Mouse (Mus musculus): ENCODE results near the gene Hacd1. TPM values are rescaled to one million over a fixed set of nuclear protein-coding genes. Genes with fewer than 3 reads are reported as not detected.

The Hacd1 gene
- polyA plus RNA-seq, 1 experiment, result 71.4 TPM

DNA sequence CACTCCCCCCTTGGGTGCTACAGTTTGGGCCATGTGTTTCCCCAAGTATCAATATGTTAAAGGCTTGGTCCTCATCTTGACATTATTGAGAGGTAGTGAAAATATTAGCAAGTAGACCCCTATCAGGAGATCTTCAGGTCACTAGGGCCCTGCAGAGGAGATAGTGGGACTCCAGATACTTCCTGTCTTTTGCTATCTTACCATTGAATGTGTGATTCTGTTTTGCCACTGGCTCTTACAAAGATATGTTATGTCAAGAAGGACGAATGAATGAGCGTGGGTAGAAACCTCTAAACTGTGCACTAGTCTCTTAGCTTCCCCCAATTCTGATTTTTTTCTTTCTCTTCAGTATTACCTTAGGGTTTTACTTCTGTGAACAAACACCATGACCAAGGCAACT, 13.1 kb upstream of the Hacd1 start:
- TF ChIP-seq POLR2A (IDR thresholded peaks at IDR 0.05; ENCODE audit: low read depth, low read length), result no peak
- no peak for TF ChIP-seq CTCF (IDR thresholded peaks at IDR 0.05; ENCODE audit: borderline replicate concordance, insufficient read depth, low read length)
- no peak overlapping the region for H3K4me3 ChIP-seq (ENCODE audit: insufficient read depth, low read length)
- H3K4me1 ChIP-seq (ENCODE audit: control insufficient read depth, insufficient read depth, low read length), result peaks cover 4% of the 10 kb centered on the region; the same call in 1 of the 2 replicates
- no peak overlapping the region for H3K27ac ChIP-seq (ENCODE audit: insufficient read depth, low read length)

DNA sequence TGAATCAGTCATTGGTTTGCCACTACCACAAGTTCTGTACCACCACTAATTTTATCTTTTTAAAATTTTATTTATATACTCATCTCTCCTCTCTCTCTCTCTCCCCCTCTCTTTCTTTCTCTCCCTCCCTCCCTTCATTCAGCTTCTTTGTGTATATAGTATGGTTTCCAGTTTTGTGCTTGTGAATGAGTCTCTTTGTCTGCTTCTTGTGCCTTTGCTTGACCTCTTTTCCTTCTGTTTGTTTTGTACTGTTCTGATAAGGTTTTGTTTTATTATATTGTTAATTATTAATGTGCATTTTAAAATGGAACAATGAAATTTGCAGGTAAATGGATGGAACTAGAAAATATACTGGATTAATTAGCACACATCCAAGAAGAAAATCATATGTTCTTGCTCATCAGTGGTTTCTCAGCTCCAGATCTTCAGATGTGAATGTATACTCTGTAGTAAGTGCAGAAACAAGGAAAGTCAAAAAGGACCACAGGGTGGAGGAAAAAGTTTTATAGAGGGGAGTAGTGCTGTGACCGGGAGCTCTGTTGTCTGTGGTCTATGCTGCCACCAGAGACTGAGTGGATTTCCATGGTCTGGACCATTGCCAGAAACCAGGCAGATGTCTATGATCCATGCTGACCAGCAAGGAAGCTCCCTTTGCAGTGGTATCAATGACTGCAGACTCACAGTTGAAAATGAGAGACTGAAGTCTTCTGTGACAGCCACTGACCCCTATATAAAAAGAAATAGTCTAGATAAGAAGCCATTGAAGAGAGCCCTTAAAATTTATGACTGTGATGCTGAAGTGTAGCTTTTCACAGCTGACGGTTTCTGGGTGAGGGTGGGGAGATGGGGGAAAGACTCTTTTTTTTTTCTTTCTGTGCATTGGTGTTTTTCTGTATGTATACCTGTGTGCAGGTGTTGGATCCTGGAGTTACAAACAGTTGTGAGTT, 10.0 kb upstream of the Hacd1 start:
- H3K27ac ChIP-seq (ENCODE audit: insufficient read depth, low read length), result no peak overlapping the region
- peaks cover 4% of the 10 kb centered on the region; the same call in 1 of the 2 replicates for H3K4me1 ChIP-seq (ENCODE audit: control insufficient read depth, insufficient read depth, low read length)
- TF ChIP-seq POLR2A (IDR thresholded peaks at IDR 0.05; ENCODE audit: low read depth, low read length) (no peak), CTCF (IDR thresholded peaks at IDR 0.05; ENCODE audit: borderline replicate concordance, insufficient read depth, low read length) (no peak)
- H3K4me3 ChIP-seq (ENCODE audit: insufficient read depth, low read length), result no peak overlapping the region

DNA sequence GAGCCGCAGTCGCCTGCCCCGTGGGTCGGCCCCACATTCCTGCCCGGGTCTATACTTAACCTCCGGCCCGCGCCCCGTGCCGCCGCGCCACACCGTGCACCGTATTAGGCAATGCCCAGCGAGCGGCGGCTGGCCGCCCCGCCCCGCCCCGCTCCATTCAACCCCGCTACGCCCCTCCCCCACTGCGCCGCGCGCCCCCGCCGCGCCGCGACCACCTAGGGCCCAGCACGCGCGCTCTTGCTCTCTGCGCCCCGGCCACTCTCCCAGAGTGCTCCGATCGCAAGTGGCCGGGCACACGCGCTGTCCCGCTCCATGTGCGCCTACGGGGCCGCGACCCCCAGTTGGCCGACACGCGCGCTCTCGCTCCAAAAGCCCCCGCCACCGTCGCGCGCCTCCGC, 768 bp downstream of the Hacd1 start:
- H3K4me1 ChIP-seq (ENCODE audit: control insufficient read depth, insufficient read depth, low read length), result peaks cover 5% of the 10 kb centered on the region; the same call in 1 of the 2 replicates
- peak overlapping the region; percentile 50; the same call in 1 of the 2 replicates for H3K27ac ChIP-seq (ENCODE audit: insufficient read depth, low read length)
- no peak for TF ChIP-seq CTCF (IDR thresholded peaks at IDR 0.05; ENCODE audit: borderline replicate concordance, insufficient read depth, low read length)
- TF ChIP-seq POLR2A (IDR thresholded peaks at IDR 0.05; ENCODE audit: low read depth, low read length), result no peak; the same call in 1 of the 2 replicates
- H3K4me3 ChIP-seq (ENCODE audit: insufficient read depth, low read length), result peak overlapping the region; percentile 94

DNA sequence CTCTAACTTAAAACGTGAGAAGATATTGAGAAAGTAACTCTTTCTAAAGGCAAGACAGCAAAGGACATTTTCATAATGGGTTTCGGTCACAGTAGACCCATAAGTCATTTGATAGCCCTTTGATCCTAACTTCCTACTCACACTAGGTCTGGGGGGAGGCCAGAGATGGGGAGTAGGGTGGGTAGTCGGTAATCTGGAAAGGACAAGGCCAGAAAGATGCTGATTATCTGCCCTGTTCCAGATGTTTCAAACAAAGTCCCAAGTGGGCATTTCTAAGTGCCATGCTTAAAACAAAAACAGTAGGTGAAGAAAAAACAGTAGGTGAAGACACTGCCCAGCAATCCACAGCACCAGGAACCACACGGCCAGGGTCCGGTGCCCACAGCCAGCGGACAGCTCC, 1.2 kb downstream of the Hacd1 start:
- peak overlapping the region; percentile 94 for H3K4me3 ChIP-seq (ENCODE audit: insufficient read depth, low read length)
- TF ChIP-seq CTCF (IDR thresholded peaks at IDR 0.05; ENCODE audit: borderline replicate concordance, insufficient read depth, low read length) (no peak), POLR2A (IDR thresholded peaks at IDR 0.05; ENCODE audit: low read depth, low read length) (0 out of 2 replicates have a peak, but pooled peaks have one; percentile 14)
- H3K27ac ChIP-seq (ENCODE audit: insufficient read depth, low read length), result peak overlapping the region; percentile 38; the same call in 1 of the 2 replicates
- H3K4me1 ChIP-seq (ENCODE audit: control insufficient read depth, insufficient read depth, low read length), result peaks cover 5% of the 10 kb centered on the region; the same call in 1 of the 2 replicates

DNA sequence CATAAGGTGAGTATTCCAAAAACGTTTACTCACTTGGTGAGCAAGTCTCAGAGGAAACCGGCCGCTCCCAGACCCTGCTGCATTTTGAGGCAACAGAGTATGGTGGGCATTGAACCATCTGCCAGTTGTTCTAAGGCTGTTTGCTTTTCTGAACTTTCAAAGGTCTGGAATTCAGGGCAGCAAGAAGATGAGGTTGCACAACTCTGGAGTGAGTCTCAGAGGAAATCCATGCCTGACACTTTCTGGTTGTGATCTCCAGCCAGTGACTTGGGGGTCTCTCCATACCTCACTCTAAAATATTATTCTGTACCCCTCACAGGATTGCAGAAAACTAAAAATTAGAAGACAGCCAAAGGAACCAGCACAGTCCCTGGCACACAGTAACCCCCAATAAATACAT, 1.8 kb downstream of the Hacd1 start:
- peaks cover 5% of the 10 kb centered on the region; the same call in 1 of the 2 replicates for H3K4me1 ChIP-seq (ENCODE audit: control insufficient read depth, insufficient read depth, low read length)
- no peak overlapping the region for H3K27ac ChIP-seq (ENCODE audit: insufficient read depth, low read length)
- TF ChIP-seq POLR2A (IDR thresholded peaks at IDR 0.05; ENCODE audit: low read depth, low read length), result no peak
- TF ChIP-seq CTCF (IDR thresholded peaks at IDR 0.05; ENCODE audit: borderline replicate concordance, insufficient read depth, low read length), result no peak
- H3K4me3 ChIP-seq (ENCODE audit: insufficient read depth, low read length), result peak overlapping the region; percentile 30

DNA sequence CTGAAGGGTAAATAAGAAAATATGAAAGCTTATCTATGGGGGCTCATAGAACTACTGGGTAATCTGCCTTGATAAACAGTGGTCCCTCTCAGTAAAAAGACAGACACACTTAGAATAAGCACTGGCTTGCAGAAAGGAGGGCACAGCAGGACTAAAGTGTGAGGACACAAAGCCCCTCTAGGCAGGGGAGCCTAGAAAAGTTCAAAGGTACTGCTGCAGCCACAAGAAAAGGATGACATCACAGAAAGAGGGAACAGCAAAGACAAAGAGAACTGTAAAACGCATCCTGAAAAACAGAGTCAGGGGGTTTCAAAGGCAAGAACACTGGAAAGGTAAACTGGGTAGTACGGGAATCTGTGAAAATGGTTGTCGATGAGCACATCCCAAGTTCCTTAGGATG, 2.3 kb downstream of the Hacd1 start:
- TF ChIP-seq CTCF (IDR thresholded peaks at IDR 0.05; ENCODE audit: borderline replicate concordance, insufficient read depth, low read length) (no peak), POLR2A (IDR thresholded peaks at IDR 0.05; ENCODE audit: low read depth, low read length) (no peak)
- no peak overlapping the region for H3K27ac ChIP-seq (ENCODE audit: insufficient read depth, low read length)
- peak overlapping the region; percentile 9; the same call in 1 of the 2 replicates for H3K4me3 ChIP-seq (ENCODE audit: insufficient read depth, low read length)
- peaks cover 5% of the 10 kb centered on the region; the same call in 1 of the 2 replicates for H3K4me1 ChIP-seq (ENCODE audit: control insufficient read depth, insufficient read depth, low read length)

DNA sequence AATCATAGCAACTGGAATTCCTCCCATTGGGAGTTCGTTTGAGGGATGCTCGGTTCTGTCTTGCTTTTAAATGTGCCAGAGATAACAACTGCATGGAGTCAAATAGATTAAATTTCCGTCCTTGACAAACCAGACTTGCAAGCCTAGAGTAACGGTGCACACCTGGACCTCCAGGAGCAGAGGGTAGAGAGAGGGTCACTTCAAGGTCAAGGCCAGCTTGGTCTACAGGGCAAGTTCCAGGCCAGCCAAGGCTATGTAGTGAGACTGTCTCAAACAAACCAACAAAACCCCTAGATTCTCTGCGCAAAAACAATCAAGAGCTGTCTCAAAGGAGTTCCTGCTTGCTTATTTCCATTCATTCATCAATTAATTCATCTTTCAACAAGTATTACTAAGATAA, 7.1 kb downstream of the Hacd1 start:
- H3K4me3 ChIP-seq (ENCODE audit: insufficient read depth, low read length), result no peak overlapping the region
- H3K4me1 ChIP-seq (ENCODE audit: control insufficient read depth, insufficient read depth, low read length), result peaks cover 2% of the 10 kb centered on the region; the same call in 1 of the 2 replicates
- H3K27ac ChIP-seq (ENCODE audit: insufficient read depth, low read length), result no peak overlapping the region
- TF ChIP-seq POLR2A (IDR thresholded peaks at IDR 0.05; ENCODE audit: low read depth, low read length) (no peak), CTCF (IDR thresholded peaks at IDR 0.05; ENCODE audit: borderline replicate concordance, insufficient read depth, low read length) (no peak)

DNA sequence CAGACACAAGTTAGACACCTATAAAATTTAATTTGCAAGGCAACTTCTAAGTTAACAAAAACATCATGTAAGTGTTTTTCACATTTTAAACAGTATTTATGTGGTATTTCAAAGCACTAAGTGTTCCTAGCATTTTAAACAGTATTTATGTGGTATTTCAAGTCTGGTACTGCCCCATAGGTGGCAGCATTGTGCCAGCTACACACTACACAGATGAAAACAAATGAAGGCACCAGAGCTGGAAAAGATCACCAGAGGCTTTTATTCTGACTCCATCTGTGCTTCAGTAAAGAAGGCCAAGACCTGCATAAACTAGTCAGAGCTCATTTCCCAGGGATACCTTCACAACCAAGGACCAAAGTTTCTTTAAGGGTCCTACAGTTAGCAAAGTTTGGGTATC, 7.6 kb downstream of the Hacd1 start:
- Histone ChIP-seq H3K27ac (ENCODE audit: insufficient read depth, low read length) (no peak overlapping the region), H3K4me3 (ENCODE audit: insufficient read depth, low read length) (no peak overlapping the region), H3K4me1 (ENCODE audit: control insufficient read depth, insufficient read depth, low read length) (no peaks in the 10 kb centered on the region)
- TF ChIP-seq POLR2A (IDR thresholded peaks at IDR 0.05; ENCODE audit: low read depth, low read length) (no peak), CTCF (IDR thresholded peaks at IDR 0.05; ENCODE audit: borderline replicate concordance, insufficient read depth, low read length) (peak; percentile 25; the same call in 1 of the 2 replicates)

DNA sequence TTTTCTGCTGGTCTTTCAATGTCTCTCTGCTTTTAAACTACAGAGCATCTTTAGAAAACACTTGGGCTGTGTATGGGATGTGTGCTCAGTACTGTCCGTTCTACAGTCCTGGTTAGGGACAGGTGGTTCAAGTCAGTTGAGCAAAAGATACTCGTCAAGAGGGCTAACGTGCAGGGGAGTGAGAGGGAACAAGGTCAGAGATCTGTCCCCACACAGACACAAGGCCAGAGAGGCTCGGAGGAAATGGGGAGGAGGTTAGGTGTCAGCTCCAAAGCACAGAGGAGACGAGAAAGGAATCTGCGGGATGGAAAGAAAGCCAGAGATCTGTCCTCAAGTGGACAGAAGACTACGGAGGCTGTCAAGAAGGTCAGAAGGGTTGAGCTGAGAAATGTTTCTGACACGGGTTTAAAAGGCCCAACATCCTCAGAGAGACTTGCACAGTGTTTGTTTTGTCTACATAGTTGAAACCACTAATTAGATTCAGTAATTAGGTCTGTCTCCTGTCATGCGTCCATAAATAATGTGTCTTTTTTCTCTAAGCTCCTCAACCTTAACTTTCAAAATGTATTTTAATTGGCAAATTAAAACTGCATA, 12.3 kb downstream of the Hacd1 start:
- TF ChIP-seq POLR2A (IDR thresholded peaks at IDR 0.05; ENCODE audit: low read depth, low read length) (no peak), CTCF (IDR thresholded peaks at IDR 0.05; ENCODE audit: borderline replicate concordance, insufficient read depth, low read length) (no peak)
- H3K4me3 ChIP-seq (ENCODE audit: insufficient read depth, low read length), result no peak overlapping the region

More for the DNA sequence above, 12.3 kb downstream of the Hacd1 start:
- H3K4me1 ChIP-seq (ENCODE audit: control insufficient read depth, insufficient read depth, low read length), result no peaks in the 10 kb centered on the region
- H3K27ac ChIP-seq (ENCODE audit: insufficient read depth, low read length), result no peak overlapping the region

All from embryonic fibroblast, embryonic 13.5 days (primary cell).